Mouse (Mus musculus) forebrain, postnatal 0 days (tissue): ENCODE data around the gene Apaf1. TPM values are rescaled to one million over a fixed set of nuclear protein-coding genes. Genes with fewer than 3 reads are reported as not detected.

Experiments used
- ATAC-seq: fragments of 200-750 bp; cut with Nextera tagmentation; 2 replicates; pipeline ENCODE4 v1.8.0; 2017; ENCODE audit warnings: mild to moderate bottlenecking, moderate library complexity
- DNase-seq: peaks from one replicate; pipeline ENCODE4 v3.0.0-alpha.2; 2015
- H3K27ac ChIP-seq: fragments of 300-500 bp; sonication (generic); 2 replicates; pipeline ENCODE4 v1.5.1; 2014; ENCODE audit warnings: low read depth, mild to moderate bottlenecking, antibody characterized with exemption, low read length, moderate library complexity, mixed read lengths
- H3K27me3 ChIP-seq: fragments of 300-500 bp; sonication (generic); 2 replicates; pipeline ENCODE4 v1.6.1; 2014; ENCODE audit warnings: mild to moderate bottlenecking, low read length, mixed read lengths; ENCODE audit not compliant: insufficient read depth
- H3K36me3 ChIP-seq: fragments of 300-500 bp; sonication (generic); 2 replicates; pipeline ENCODE4 v1.6.1; 2014; ENCODE audit warnings: mild to moderate bottlenecking, moderate library complexity; ENCODE audit not compliant: insufficient read depth
- H3K4me1 ChIP-seq: fragments of 300-500 bp; sonication (generic); 2 replicates; pipeline ENCODE4 v1.6.1; 2014; ENCODE audit warnings: antibody characterized with exemption; ENCODE audit not compliant: insufficient read depth
- H3K4me2 ChIP-seq: fragments of 300-500 bp; sonication (generic); 2 replicates; pipeline ENCODE4 v1.6.1; 2014; ENCODE audit warnings: low read depth, mild to moderate bottlenecking, moderate library complexity
- H3K4me3 ChIP-seq: fragments of 300-500 bp; sonication (generic); 2 replicates; pipeline ENCODE4 v1.5.1; 2014; ENCODE audit warnings: low read depth, low read length, mixed read lengths
- H3K9ac ChIP-seq: fragments of 300-500 bp; sonication (generic); 2 replicates; pipeline ENCODE4 v1.6.1; 2014; ENCODE audit warnings: mild to moderate bottlenecking
- H3K9me3 ChIP-seq: fragments of 300-500 bp; sonication (generic); 2 replicates; pipeline ENCODE4 v1.6.1; 2016; ENCODE audit warnings: low read length
- CTCF ChIP-seq: sonication (generic); IDR thresholded peaks from 2 replicates; pipeline ENCODE4 v1.5.1; 2016; ENCODE audit warnings: antibody characterized with exemption, control low read depth, low read depth
- WGBS: fragments of 180-500 bp; shearing (Covaris S2); extraction: QIAGEN DNeasy Blood & Tissue Kit; methylation state at CpG from one replicate; pipeline ENCODE4 v1.1.7; 2014; 5-methylcytosine and 5-hydroxymethylcytosine counted together
- polyA plus RNA-seq: library from polyadenylated mRNA; unstranded; fragments of >200 nt; fragmentation: Nextera tagmentation; extraction: Ambion mirVana; gene quantifications from 2 replicates; pipeline ENCODE4 v1.2.1, GENCODE M21; 2015
- total RNA-seq: library from RNA; depleted of rRNA; stranded (reverse); fragments of >200 nt; gene quantifications from 2 replicates; pipeline ENCODE4 v1.2.3, GENCODE M21; 2014

Apaf1 gene
- total and polyA plus RNA-seq, 2 experiments from 2014 or later, result 16.7 to 45.7 TPM

- peak overlapping the region; percentile 45 for H3K9ac ChIP-seq
- no peak for TF ChIP-seq CTCF
- H3K27me3 ChIP-seq, result no peaks in the 10 kb centered on the region
- 8% methylated on average over 71 of the region's 72 CpGs for WGBS
- no peaks in the 10 kb centered on the region for H3K9me3 ChIP-seq
- DNase-seq (peak; percentile 36), ATAC-seq (peak; percentile 32)
- peak overlapping the region; percentile 35 for H3K4me3 ChIP-seq
- peaks cover 12% of the 10 kb centered on the region for H3K4me1 ChIP-seq
- peaks cover 3% of the 10 kb centered on the region; the same call in 1 of the 2 replicates for H3K36me3 ChIP-seq
- peak overlapping the region; percentile 74 for H3K4me2 ChIP-seq
- H3K27ac ChIP-seq, result no peak overlapping the region
Observed at GRCm38 (mm10) chr10:90969355-90970174, 113.0 kb downstream of the Apaf1 start.

- TF ChIP-seq CTCF, result no peak
- Histone ChIP-seq H3K27ac (no peak overlapping the region), H3K4me3 (no peak overlapping the region), H3K9me3 (no peaks in the 10 kb centered on the region), H3K9ac (no peak overlapping the region), H3K4me2 (no peak overlapping the region), H3K4me1 (peaks cover 12% of the 10 kb centered on the region), H3K27me3 (no peaks in the 10 kb centered on the region), H3K36me3 (peaks cover 3% of the 10 kb centered on the region; the same call in 1 of the 2 replicates)
- ATAC-seq (no peak), DNase-seq (no peak)
- WGBS, result 87% methylated on average over 10 of the region's 10 CpGs
Observed at GRCm38 (mm10) chr10:90968247-90968646, 114.3 kb downstream of the Apaf1 start.

GRCm38 (mm10) chr10:90966821-90967220 lies 115.7 kb downstream of the Apaf1 start:
- peaks cover 12% of the 10 kb centered on the region for H3K4me1 ChIP-seq
- 32% methylated on average over 9 of the region's 9 CpGs for WGBS
- DNase-seq (peak; percentile 65), ATAC-seq (peak; percentile 78)
- H3K4me3 ChIP-seq, result no peak overlapping the region
- H3K4me2 ChIP-seq, result no peak overlapping the region
- H3K9me3 ChIP-seq, result no peaks in the 10 kb centered on the region
- peaks cover 3% of the 10 kb centered on the region; the same call in 1 of the 2 replicates for H3K36me3 ChIP-seq
- H3K27me3 ChIP-seq, result no peaks in the 10 kb centered on the region
- no peak for TF ChIP-seq CTCF
- H3K9ac ChIP-seq, result no peak overlapping the region
- no peak overlapping the region for H3K27ac ChIP-seq

GRCm38 (mm10) chr10:90965671-90966315 lies 116.8 kb downstream of the Apaf1 start:
- TF ChIP-seq CTCF, result no peak
- Histone ChIP-seq H3K27me3 (no peaks in the 10 kb centered on the region), H3K36me3 (peaks cover 3% of the 10 kb centered on the region; the same call in 1 of the 2 replicates), H3K4me2 (no peak overlapping the region), H3K27ac (no peak overlapping the region), H3K9me3 (no peaks in the 10 kb centered on the region), H3K9ac (no peak overlapping the region), H3K4me3 (no peak overlapping the region), H3K4me1 (peaks cover 12% of the 10 kb centered on the region)
- ATAC-seq, result no peak
- no peak for DNase-seq
- 51% methylated on average over 14 of the region's 14 CpGs for WGBS

GRCm38 (mm10) chr10:90964511-90964910 lies 118.1 kb downstream of the Apaf1 start:
- Histone ChIP-seq H3K36me3 (peaks cover 3% of the 10 kb centered on the region; the same call in 1 of the 2 replicates), H3K27me3 (no peaks in the 10 kb centered on the region), H3K9ac (no peak overlapping the region), H3K27ac (no peak overlapping the region), H3K4me2 (no peak overlapping the region), H3K4me3 (no peak overlapping the region), H3K9me3 (no peaks in the 10 kb centered on the region), H3K4me1 (peaks cover 9% of the 10 kb centered on the region; the same call in 1 of the 2 replicates)
- WGBS, result 29% methylated on average over 9 of the region's 9 CpGs
- 0 out of 2 replicates have a peak, but pooled peaks have one; percentile 3 for ATAC-seq
- TF ChIP-seq CTCF, result no peak
- no peak for DNase-seq

GRCm38 (mm10) chr10:90960374-90960773 lies 122.2 kb downstream of the Apaf1 start:
- Histone ChIP-seq H3K36me3 (0 out of 2 replicates have a peak, but pooled peaks cover 9% of the 10 kb centered on the region), H3K9me3 (no peaks in the 10 kb centered on the region), H3K4me2 (no peak overlapping the region), H3K4me1 (no peaks in the 10 kb centered on the region), H3K4me3 (no peak overlapping the region), H3K27me3 (no peaks in the 10 kb centered on the region), H3K9ac (no peak overlapping the region), H3K27ac (no peak overlapping the region)
- ATAC-seq, result no peak
- no peak for TF ChIP-seq CTCF
- WGBS, result 73% methylated on average over 7 of the region's 7 CpGs
- no peak for DNase-seq

GRCm38 (mm10) chr10:90953821-90954220 lies 128.7 kb downstream of the Apaf1 start:
- WGBS, result 71% methylated on average over 6 of the region's 6 CpGs
- H3K9ac ChIP-seq, result no peak overlapping the region

More at GRCm38 (mm10) chr10:90953821-90954220, 128.7 kb downstream of the Apaf1 start:
- Histone ChIP-seq H3K4me3 (no peak overlapping the region), H3K27me3 (no peaks in the 10 kb centered on the region), H3K9me3 (no peaks in the 10 kb centered on the region), H3K4me2 (no peak overlapping the region), H3K4me1 (no peaks in the 10 kb centered on the region), H3K27ac (no peak overlapping the region), H3K36me3 (0 out of 2 replicates have a peak, but pooled peaks cover 5% of the 10 kb centered on the region)
- DNase-seq, result no peak
- ATAC-seq, result no peak
- no peak for TF ChIP-seq CTCF
